Mouse (Mus musculus): Measurements from ENCODE around the gene Mtr.
A peak's percentile ranks its signal among the peaks of the same experiment; 100 is the strongest.

Mtr gene

GRCm38 (mm10) chr13:12257391-12258380, at the start of gene Mtr:
Gene Mtr, minus strand, starts transcription at chr13:12258113.
- DNase-seq: peak; percentile 94

DNA sequence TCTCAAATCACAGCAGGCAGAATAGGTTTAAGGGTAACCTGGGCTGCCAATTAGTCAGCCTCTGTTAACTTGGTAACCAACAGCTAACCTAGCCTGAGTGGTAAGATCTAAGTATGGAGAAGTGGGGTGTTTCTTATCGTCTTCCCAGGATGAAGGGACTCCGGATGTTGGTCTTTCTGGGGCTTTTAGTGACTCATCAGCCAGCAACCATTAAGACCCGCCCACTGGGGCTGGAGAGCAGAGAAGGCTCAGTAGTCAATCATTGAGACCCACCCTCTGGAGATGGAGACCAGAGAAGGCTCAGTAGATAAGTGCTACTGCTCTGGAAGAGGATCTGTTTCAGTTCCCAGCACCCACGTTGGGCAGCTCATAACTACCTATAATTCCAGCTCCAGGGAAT, 49.4 kb upstream of the Mtr start:
- DNase-seq: no peak

- no peak for DNase-seq
Measured at GRCm38 (mm10) chr13:12305540-12305939, 47.6 kb upstream of the Mtr start.

DNA sequence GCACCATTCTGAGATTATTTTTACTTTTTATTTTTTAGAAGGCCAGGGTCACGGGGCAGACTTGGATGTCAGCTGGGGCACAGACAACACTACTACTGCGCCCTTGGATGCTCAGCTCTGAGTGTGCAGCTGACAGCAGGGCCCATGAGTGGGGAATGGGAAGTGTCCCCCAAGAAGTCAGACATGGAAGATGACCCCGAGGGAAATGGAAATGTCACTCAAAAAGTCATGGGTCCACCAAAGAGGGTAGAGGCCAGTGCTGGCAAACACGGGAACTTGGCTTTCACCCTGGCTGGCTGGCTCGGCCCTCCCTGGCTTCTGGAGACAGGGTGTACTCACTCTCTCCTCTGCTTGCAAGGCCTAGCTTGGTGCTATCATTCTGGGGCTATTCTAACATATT, 47.1 kb upstream of the Mtr start:
- no peak for DNase-seq

DNA sequence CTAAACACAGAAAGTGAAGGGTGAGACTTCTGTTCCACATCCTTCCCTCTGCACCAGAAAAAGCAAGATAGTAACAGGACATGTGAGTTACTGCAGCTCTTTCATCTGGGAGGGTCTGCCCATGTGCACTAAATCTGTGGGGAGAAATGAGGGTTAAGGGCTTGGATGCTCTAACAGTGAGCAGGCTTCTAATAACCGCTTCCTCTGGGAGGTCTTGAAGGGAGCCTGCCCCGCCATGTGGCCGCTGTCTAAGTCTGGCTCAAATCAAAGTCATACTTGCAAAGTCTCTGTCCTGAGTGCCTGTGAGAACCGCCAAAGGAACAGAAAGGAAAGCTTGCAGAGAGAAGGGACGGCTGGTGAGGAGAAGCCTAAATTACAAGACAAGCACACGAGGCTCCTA, 39.9 kb upstream of the Mtr start:
- no peak for DNase-seq

- no peak for DNase-seq
Measured at GRCm38 (mm10) chr13:12296701-12297100, 38.8 kb upstream of the Mtr start.

DNA sequence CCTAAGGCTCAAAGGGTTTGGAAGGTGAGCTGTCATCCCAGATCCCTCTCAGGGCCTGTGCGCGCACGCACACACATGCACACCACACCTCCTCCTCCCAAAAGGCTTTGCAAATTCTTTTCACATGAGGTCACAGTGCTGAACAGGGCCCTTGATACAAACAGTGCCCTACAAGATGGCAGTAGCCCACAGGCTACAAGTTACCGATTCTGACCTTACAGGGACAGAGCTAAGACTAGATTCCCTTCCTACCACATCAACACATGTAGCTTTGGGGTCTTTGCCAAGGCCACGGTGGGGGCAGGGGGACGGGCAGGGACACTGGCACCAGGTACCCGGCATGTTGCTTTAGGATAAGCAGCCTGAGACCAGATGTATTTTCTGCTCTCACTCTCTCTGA, 35.9 kb upstream of the Mtr start:
- DNase-seq: no peak

GRCm38 (mm10) chr13:12290700-12291099, 32.8 kb upstream of the Mtr start:
- DNase-seq: no peak

DNA sequence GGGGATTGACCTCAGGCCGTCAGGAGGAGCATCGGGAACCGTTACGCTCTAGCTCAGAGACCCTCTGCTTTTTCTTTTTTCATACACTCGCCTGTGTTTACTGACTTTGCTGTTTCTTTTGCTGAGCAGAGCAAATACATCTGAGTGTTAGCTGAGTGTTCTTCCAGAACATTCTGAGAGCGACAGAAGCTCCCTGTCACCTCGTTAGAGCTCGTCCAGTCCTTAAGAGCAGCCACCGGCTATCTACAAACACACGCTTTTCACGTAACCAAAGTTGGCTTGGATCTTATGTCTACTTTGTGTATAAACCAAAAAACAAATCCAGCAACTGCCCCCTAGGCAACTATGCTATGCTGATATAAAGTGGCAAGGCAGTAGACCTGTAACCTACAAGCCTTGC, 26.6 kb upstream of the Mtr start:
- no peak for DNase-seq

DNA sequence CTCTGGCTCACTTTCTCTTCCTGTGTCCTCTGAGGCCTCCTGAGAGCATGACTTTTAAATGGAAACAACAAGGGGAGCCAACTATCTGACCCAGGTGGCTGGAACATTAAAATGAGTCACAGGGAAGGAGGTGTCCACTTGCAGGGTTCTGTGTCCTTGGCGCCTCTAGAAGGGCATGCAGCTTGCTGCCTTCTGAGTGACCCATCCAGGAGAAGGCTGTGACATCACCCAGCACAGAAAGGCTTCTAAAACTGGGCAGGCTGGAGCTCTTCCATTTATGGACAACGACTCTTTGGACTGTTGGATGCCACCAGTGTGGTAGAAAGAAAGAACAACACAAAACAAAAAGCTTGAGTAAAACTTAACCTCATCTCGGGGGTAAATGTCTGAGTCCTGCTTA, 25.9 kb upstream of the Mtr start:
- DNase-seq: no peak

DNA sequence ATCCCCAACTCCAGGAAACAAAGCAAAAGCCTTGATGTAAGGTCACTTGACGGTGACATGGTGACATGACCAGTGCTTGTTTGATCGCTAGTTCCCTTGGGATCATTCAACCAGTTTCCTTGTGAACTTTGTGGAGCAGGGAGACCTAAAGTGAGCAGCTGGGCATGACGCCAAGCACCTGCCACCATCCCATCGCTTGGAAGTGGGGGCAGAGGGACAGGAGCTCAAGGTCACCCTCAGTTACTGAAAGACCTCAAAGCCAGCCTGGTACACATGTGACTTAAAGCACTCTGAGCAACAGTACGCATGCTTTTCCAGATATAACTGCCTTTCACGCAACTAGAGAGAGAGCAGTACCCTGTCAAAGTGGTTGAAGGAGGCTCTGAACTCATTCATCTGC, 16.8 kb upstream of the Mtr start:
- no peak for DNase-seq

GRCm38 (mm10) chr13:12274220-12274619, 16.3 kb upstream of the Mtr start:
- DNase-seq: no peak

GRCm38 (mm10) chr13:12272953-12273352, 15.0 kb upstream of the Mtr start:
- no peak for DNase-seq

DNA sequence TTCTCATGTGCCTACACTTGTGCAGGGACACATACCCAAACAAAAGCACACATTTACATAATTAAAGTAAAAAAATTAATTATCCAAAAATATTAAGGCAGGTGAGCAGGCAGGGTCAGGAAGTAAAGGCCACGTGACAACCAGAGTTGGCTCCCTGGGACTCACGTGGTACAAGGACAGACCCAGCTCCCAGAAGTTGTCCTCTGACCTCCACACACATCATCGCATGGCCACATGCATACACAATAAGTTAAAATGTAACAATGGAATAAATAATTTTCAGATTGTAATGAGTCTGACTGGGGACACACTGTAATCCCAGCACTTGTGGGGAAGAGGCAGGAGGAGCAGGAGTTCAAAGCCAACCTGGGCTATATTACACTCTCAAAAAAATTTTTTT, 10.1 kb upstream of the Mtr start:
- DNase-seq: no peak

GRCm38 (mm10) chr13:12267097-12267496, 9.2 kb upstream of the Mtr start:
- DNase-seq: no peak

GRCm38 (mm10) chr13:12263996-12264395, 6.1 kb upstream of the Mtr start:
- no peak for DNase-seq

DNA sequence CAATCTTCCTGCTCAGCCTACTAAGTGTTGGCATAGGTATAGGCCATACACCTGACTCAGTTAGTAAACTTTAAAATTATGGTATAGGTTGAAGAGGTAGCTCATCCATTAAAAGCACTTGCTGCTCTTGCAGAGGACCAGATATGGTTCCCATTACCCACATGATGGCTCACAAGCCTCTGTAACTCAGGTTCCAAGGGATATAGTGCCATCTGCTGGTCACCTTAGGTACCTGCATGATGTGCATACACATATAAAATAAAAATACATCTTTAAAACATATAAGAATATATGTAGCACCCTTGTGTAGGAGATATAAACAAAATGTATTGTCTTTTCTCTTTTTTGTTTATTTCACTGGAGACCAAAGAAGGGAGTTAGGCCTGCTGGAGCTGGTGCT, 3.6 kb upstream of the Mtr start:
- DNase-seq: no peak

GRCm38 (mm10) chr13:12256871-12257390, 982 bp downstream of the Mtr start:
- no peak for DNase-seq

- DNase-seq: no peak
Measured at GRCm38 (mm10) chr13:12255911-12256705, 1.8 kb downstream of the Mtr start.

DNA sequence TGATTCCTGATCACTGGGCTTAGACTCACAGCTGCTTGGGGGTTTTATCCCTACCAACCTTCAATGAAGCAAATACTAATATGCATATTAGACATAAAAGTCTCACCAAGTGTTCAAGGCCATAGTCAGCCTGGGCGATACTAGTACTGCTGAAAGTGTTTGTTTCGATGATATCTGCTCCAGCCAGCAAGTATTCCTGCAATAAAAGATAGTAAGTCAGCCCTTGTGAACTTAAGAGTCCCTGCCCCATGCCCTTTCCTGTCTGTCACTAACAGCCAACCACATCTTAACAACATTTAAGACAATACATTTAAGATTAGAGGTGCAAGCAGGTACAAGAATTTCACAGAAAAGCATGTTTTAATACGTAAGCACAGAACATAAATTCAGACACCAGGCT, 7.4 kb downstream of the Mtr start:
- DNase-seq: no peak

GRCm38 (mm10) chr13:12249195-12249898, 8.6 kb downstream of the Mtr start:
- DNase-seq: no peak

- DNase-seq: no peak
Measured at GRCm38 (mm10) chr13:12245938-12246337, 12.0 kb downstream of the Mtr start.

DNA sequence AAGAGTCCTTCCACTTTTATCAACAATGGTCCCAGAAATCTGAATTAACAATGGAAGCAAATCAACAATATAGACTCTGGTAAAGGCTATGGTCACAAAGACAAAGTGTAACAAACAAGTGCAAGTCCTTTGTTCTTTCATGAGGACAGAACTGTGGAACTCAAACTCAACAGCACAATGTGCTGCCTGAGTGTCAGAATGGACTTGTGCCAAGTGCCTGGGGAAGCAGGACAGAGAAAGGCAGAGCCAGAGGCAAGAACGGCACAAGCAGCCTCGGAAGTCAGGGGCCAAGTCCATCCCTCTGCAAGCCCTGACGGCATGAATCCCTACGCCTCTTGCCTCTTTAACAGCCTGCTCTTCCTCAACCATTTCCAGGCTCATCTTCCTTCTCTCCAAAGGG, 13.9 kb downstream of the Mtr start:
- no peak for DNase-seq
